Mouse (Mus musculus): ENCODE measurements around the gene Itga7.

Itga7 gene

GRCm38 (mm10) chr10:128912268-128912667 lies 21.4 kb upstream of the Itga7 start:
- no peak for DNase-seq (ENCODE audit: low read depth)

GRCm38 (mm10) chr10:128912791-128913190 lies 20.8 kb upstream of the Itga7 start:
- no peak for DNase-seq (ENCODE audit: low read depth)

- DNase-seq (ENCODE audit: low read depth): peak; percentile 78
Measured at GRCm38 (mm10) chr10:128913219-128913618, 20.4 kb upstream of the Itga7 start.

GRCm38 (mm10) chr10:128913696-128914095 lies 19.9 kb upstream of the Itga7 start:
- no peak for DNase-seq (ENCODE audit: low read depth)

GRCm38 (mm10) chr10:128915550-128915949 lies 18.1 kb upstream of the Itga7 start:
- DNase-seq (ENCODE audit: low read depth): no peak

- DNase-seq (ENCODE audit: low read depth): no peak
Measured at GRCm38 (mm10) chr10:128916665-128917064, 17.0 kb upstream of the Itga7 start.

- no peak for DNase-seq (ENCODE audit: low read depth)
Measured at GRCm38 (mm10) chr10:128917400-128917799, 16.2 kb upstream of the Itga7 start.

- DNase-seq (ENCODE audit: low read depth): no peak
Measured at GRCm38 (mm10) chr10:128918246-128918645, 15.4 kb upstream of the Itga7 start.

- DNase-seq (ENCODE audit: low read depth): no peak
Measured at GRCm38 (mm10) chr10:128919203-128919631, 14.4 kb upstream of the Itga7 start.

GRCm38 (mm10) chr10:128919966-128920365 lies 13.7 kb upstream of the Itga7 start:
- DNase-seq (ENCODE audit: low read depth): no peak

- DNase-seq (ENCODE audit: low read depth): no peak
Measured at GRCm38 (mm10) chr10:128920736-128921161, 12.9 kb upstream of the Itga7 start.

GRCm38 (mm10) chr10:128921251-128921650 lies 12.4 kb upstream of the Itga7 start:
- DNase-seq (ENCODE audit: low read depth): no peak

GRCm38 (mm10) chr10:128921883-128922821 lies 11.5 kb upstream of the Itga7 start:
- DNase-seq (ENCODE audit: low read depth): no peak

GRCm38 (mm10) chr10:128922822-128923012 lies 10.9 kb upstream of the Itga7 start, which contains the start of gene Rdh5:
Rdh5 (minus strand) TSS chr10:128922888.
- no peak for DNase-seq (ENCODE audit: low read depth)

- DNase-seq (ENCODE audit: low read depth): peak; percentile 69
Measured at GRCm38 (mm10) chr10:128923013-128923691, 10.5 kb upstream of the Itga7 start.

GRCm38 (mm10) chr10:128923935-128924334 lies 9.7 kb upstream of the Itga7 start, which contains the start of gene Bloc1s1:
Bloc1s1 (minus strand) TSS chr10:128924035.
- no peak for DNase-seq (ENCODE audit: low read depth)

- DNase-seq (ENCODE audit: low read depth): no peak
Measured at GRCm38 (mm10) chr10:128928356-128928755, 5.3 kb upstream of the Itga7 start.

- DNase-seq (ENCODE audit: low read depth): no peak
Measured at GRCm38 (mm10) chr10:128929638-128930378, 3.8 kb upstream of the Itga7 start.

GRCm38 (mm10) chr10:128931441-128931840 lies 2.2 kb upstream of the Itga7 start:
- no peak for DNase-seq (ENCODE audit: low read depth)

- DNase-seq (ENCODE audit: low read depth): no peak
Measured at GRCm38 (mm10) chr10:128933976-128934721, 531 bp downstream of the Itga7 start.

GRCm38 (mm10) chr10:128934997-128935787 lies 1.6 kb downstream of the Itga7 start:
- no peak for DNase-seq (ENCODE audit: low read depth)
